Mouse (Mus musculus) thymus, postnatal 0 days (tissue): ENCODE data around the gene Olfr1396. TPM values are rescaled to one million over a fixed set of nuclear protein-coding genes. Genes with fewer than 3 reads are reported as not detected.

Experiments
- polyA plus RNA-seq: library from polyadenylated mRNA; unstranded; fragments of >200 nt; fragmentation: Nextera tagmentation; extraction: Ambion mirVana; gene quantifications from 2 replicates; pipeline ENCODE4 v1.2.1, GENCODE M21; 2015

The Olfr1396 gene
- polyA plus RNA-seq, 1 experiment from 2014 or later: 0.16 TPM

Other genes with a start within 250 kb of the Olfr1396 start
- gene Irgm1, start 243.2 kb downstream of the Olfr1396 start, polyA plus RNA-seq: 57.1 and 61.0 TPM in 2 replicates
- gene Gm5431, start 212.7 kb downstream of the Olfr1396 start, polyA plus RNA-seq: 0.29 and 0.46 TPM in 2 replicates
- 6.3 and 9.0 TPM in 2 replicates for gene Psme2b, start 168.7 kb downstream of the Olfr1396 start, polyA plus RNA-seq
- gene Olfr56, start 136.0 kb downstream of the Olfr1396 start, polyA plus RNA-seq: 0.25 and 0.36 TPM in 2 replicates
- gene 9930111J21Rik1, start 135.5 kb downstream of the Olfr1396 start, polyA plus RNA-seq: 1.8 and 2.1 TPM in 2 replicates
- gene Gm12185, start 122.6 kb downstream of the Olfr1396 start, polyA plus RNA-seq: 0.93 and 1.2 TPM in 2 replicates
- 59.3 and 61.7 TPM in 2 replicates for gene Tgtp1, start 120.7 kb downstream of the Olfr1396 start, polyA plus RNA-seq
- gene 9930111J21Rik2, start 63.6 kb downstream of the Olfr1396 start, polyA plus RNA-seq: 1.1 and 1.5 TPM in 2 replicates
- gene Tgtp2, start 50.7 kb downstream of the Olfr1396 start, polyA plus RNA-seq: 58.7 and 59.3 TPM in 2 replicates
- gene Ifi47, start 38.3 kb downstream of the Olfr1396 start, polyA plus RNA-seq: 87.1 and 88.7 TPM in 2 replicates
- gene Olfr1395, start 27.4 kb upstream of the Olfr1396 start, polyA plus RNA-seq: not detected in 2 replicates
- gene Olfr1394, start 39.5 kb upstream of the Olfr1396 start, polyA plus RNA-seq: not detected in 2 replicates
- 1.1 and 1.7 TPM in 2 replicates for gene Btnl9, start 72.3 kb upstream of the Olfr1396 start, polyA plus RNA-seq
- 33.8 and 36.1 TPM in 2 replicates for gene Zfp62, start 88.4 kb upstream of the Olfr1396 start, polyA plus RNA-seq
- 82.0 and 82.7 TPM in 2 replicates for gene Mgat1, start 129.3 kb upstream of the Olfr1396 start, polyA plus RNA-seq
- not detected in 2 replicates for gene Olfr1393, start 163.4 kb upstream of the Olfr1396 start, polyA plus RNA-seq
- not detected in 2 replicates for gene Olfr1392, start 170.4 kb upstream of the Olfr1396 start, polyA plus RNA-seq
- not detected in 2 replicates for gene Olfr10, start 189.9 kb upstream of the Olfr1396 start, polyA plus RNA-seq
- not detected in 2 replicates for gene Olfr1391, start 207.9 kb upstream of the Olfr1396 start, polyA plus RNA-seq
- gene Olfr1390, start 220.3 kb upstream of the Olfr1396 start, polyA plus RNA-seq: not detected in 2 replicates